Mouse (Mus musculus) ES-Bruce4 (cell line): ENCODE results near the gene Galnt18.

Source experiments
- CTCF ChIP-seq: IDR thresholded peaks from one replicate; pipeline ENCODE4 v1.8.1; 2011; ENCODE audit warnings: low read depth, low read length
- EP300 ChIP-seq: IDR thresholded peaks from 2 replicates; pipeline ENCODE4 v1.6.1; 2011; ENCODE audit warnings: low read depth, low read length; ENCODE audit not compliant: insufficient read depth
- POLR2A ChIP-seq: IDR thresholded peaks from one replicate; pipeline ENCODE4 v1.8.1; 2011; ENCODE audit warnings: low read length; ENCODE audit not compliant: insufficient read depth

DNA sequence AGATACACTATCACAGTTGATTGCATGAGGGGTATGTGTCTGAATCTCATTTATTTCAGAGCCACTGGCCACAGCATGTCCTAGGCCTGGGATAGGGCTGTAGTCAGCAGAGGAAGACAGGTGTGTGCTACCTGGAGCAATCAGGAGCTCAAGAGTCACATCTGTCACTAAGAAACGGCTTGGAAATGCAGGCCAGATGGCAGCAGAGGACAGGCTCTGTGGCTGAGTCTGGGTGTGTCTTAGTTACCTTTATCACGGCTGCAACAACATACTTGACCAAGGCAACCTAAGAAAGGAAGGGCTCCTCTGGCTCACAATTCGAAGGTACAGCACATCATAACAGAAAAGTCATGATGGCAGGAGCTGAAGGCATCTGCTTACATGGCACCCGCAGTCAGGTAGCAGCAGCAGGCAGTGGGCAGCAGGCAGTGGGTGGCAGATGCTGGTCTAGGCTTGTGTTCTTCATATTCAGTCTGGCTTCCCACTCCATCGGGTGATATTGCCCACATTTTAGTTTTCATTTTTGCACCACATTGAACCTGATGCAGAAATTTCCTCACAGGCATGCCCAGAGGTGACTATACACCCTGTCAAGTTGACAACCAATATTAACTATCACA lies 190.2 kb downstream of the Galnt18 start:
- no peak for TF ChIP-seq POLR2A
- no peak for TF ChIP-seq CTCF
- no peak for TF ChIP-seq EP300
